Mouse (Mus musculus) urinary bladder, postnatal 4 days (tissue): ENCODE measurements around the gene Cdr2.
"Not testable (repeated sequence)": the region's sequence is repeated elsewhere in the genome, so short reads cannot be mapped to it uniquely, and the experiment has no call there.

ENCODE experiments used
- DNase-seq, 2 experiments: peaks; one replicate each; pipeline ENCODE4 v3.0.0; 2021 to 2022; ENCODE audit warnings: low spot score in 2 of 2

Gene Cdr2

DNA sequence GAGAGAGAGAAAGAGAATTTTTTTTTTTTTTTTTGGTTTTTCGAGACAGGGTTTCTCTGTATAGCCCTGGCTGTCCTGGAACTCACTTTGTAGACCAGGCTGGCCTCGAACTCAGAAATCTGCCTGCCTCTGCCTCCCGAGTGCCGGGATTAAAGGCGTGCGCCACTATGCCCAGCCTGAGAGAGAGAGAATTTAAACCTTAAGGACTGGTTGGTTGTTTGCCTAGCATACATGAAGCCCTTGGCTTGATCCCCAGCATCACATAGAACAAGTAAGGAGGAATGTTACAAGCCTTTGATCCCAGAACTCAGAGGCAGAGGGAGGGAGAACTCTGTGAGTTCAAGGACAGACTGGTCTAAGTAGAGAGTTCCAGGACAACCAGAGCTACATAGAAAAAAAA is 70.8 kb downstream of the Cdr2 start:
- DNase-seq = not testable (repeated sequence)

DNA sequence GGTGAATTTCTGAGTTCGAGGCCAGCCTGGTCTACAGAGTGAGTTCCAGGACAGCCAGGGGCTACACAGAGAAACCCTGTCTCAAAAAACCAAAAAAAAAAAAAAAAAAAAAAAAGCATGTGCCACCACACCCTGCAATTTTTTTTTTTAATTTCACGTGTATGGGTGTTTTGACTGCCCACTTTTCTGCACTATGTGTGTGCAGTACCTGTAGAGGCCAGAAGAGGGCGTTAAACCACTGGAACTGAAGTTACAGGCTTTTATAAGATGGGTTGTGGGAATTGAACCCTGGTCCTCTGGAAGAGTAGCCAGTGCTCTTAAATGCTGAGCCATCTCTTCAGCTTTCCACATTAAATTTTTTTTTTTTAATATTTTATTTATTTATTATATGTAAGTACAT is 71.9 kb downstream of the Cdr2 start:
- DNase-seq = not testable (repeated sequence)
